Mouse (Mus musculus) spleen, adult 2 months (tissue): ENCODE data around the gene Iqcb1. TPM values are rescaled to one million over a fixed set of nuclear protein-coding genes. Genes with fewer than 3 reads are reported as not detected.
A peak's percentile ranks its signal among the peaks of the same experiment; 100 is the strongest.

Experiments
- DNase-seq, 2 experiments: peaks; one replicate each; pipeline versions ENCODE4 v3.0.0 to v3.0.0-alpha.2; 2012 to 2021; ENCODE audit warnings: low spot score in 2 of 2, low read depth in 1 of 2
- H3K27ac ChIP-seq: fragments of 200-500 bp; 2 replicates; pipeline ENCODE4 v1.5.1; 2012; ENCODE audit warnings: low read length, inconsistent platforms; ENCODE audit not compliant: insufficient read depth
- H3K27me3 ChIP-seq: fragments of 200-500 bp; 2 replicates; pipeline ENCODE4 v1.6.1; 2012; ENCODE audit warnings: mild to moderate bottlenecking, moderate library complexity, low read length, inconsistent platforms; ENCODE audit not compliant: control insufficient read depth, insufficient read depth
- H3K36me3 ChIP-seq: fragments of 200-500 bp; 2 replicates; pipeline ENCODE4 v1.6.1; 2012; ENCODE audit warnings: mild to moderate bottlenecking, low read length, inconsistent platforms; ENCODE audit not compliant: control insufficient read depth, insufficient read depth
- H3K4me1 ChIP-seq: fragments of 200-500 bp; 2 replicates; pipeline ENCODE4 v1.6.1; 2011; ENCODE audit warnings: inconsistent platforms; ENCODE audit not compliant: control insufficient read depth, insufficient read depth, insufficient read length
- H3K4me3 ChIP-seq: fragments of 200-500 bp; 2 replicates; pipeline ENCODE4 v1.5.1; 2011; ENCODE audit warnings: mild to moderate bottlenecking, inconsistent platforms; ENCODE audit not compliant: insufficient read depth, insufficient read length; ENCODE audit errors: extremely low read depth
- CTCF ChIP-seq: fragments of 200-500 bp; IDR thresholded peaks from 2 replicates; pipeline ENCODE4 v1.5.1; 2011; ENCODE audit warnings: mild to moderate bottlenecking, inconsistent platforms; ENCODE audit not compliant: insufficient read depth, insufficient read length, insufficient replicate concordance; ENCODE audit errors: extremely low read depth
- POLR2A ChIP-seq: fragments of 200-500 bp; IDR thresholded peaks from 2 replicates; pipeline ENCODE4 v1.6.1; 2011; ENCODE audit warnings: low read depth, low read length, inconsistent platforms
- WGBS: fragments of 180-500 bp; shearing (Covaris S2); methylation state at CpG from one replicate; pipeline ENCODE4 v1.1.7; 2018; 5-methylcytosine and 5-hydroxymethylcytosine counted together
- polyA plus RNA-seq: library from polyadenylated mRNA; depleted of rRNA; stranded (reverse); fragments of >200 nt; gene quantifications from 2 replicates; pipeline ENCODE4 v1.2.3, GENCODE M21; 2012

The Iqcb1 gene
- polyA plus RNA-seq, 1 experiment, result 1.1 TPM

- Histone ChIP-seq H3K27me3 (no peaks in the 10 kb centered on the region), H3K36me3 (peaks cover 34% of the 10 kb centered on the region), H3K4me1 (no peaks in the 10 kb centered on the region), H3K4me3 (no peak overlapping the region), H3K27ac (no peak overlapping the region)
- 79% methylated on average over 3 of the region's 3 CpGs for WGBS
- TF ChIP-seq CTCF, result no peak
- no peak for TF ChIP-seq POLR2A
- DNase-seq, result no peak
Measured at GRCm38 (mm10) chr16:36890559-36890958, 62.4 kb downstream of the Iqcb1 start.

GRCm38 (mm10) chr16:36891415-36891814 is 63.2 kb downstream of the Iqcb1 start:
- no peak for DNase-seq
- TF ChIP-seq CTCF (no peak), POLR2A (no peak)
- Histone ChIP-seq H3K27ac (no peak overlapping the region), H3K4me3 (no peak overlapping the region), H3K4me1 (no peaks in the 10 kb centered on the region), H3K27me3 (no peaks in the 10 kb centered on the region), H3K36me3 (peaks cover 30% of the 10 kb centered on the region)
- WGBS, result 84% methylated on average over 4 of the region's 4 CpGs

GRCm38 (mm10) chr16:36893317-36893716 is 65.1 kb downstream of the Iqcb1 start:
- H3K36me3 ChIP-seq, result peaks cover 29% of the 10 kb centered on the region
- WGBS, result 95% methylated on average over 10 of the region's 10 CpGs
- no peaks in the 10 kb centered on the region for H3K4me1 ChIP-seq
- no peak overlapping the region for H3K4me3 ChIP-seq
- no peak for DNase-seq
- H3K27ac ChIP-seq, result no peak overlapping the region
- TF ChIP-seq CTCF, result no peak
- no peak for TF ChIP-seq POLR2A
- H3K27me3 ChIP-seq, result no peaks in the 10 kb centered on the region

- TF ChIP-seq POLR2A, result no peak
- TF ChIP-seq CTCF, result no peak
- Histone ChIP-seq H3K4me3 (no peak overlapping the region), H3K4me1 (no peaks in the 10 kb centered on the region), H3K27ac (no peak overlapping the region), H3K27me3 (no peaks in the 10 kb centered on the region), H3K36me3 (peaks cover 28% of the 10 kb centered on the region)
- WGBS, result 87% methylated on average over 6 of the region's 6 CpGs
- no peak for DNase-seq
Measured at GRCm38 (mm10) chr16:36896712-36897111, 68.5 kb downstream of the Iqcb1 start.

- no peak for TF ChIP-seq POLR2A
- TF ChIP-seq CTCF, result no peak
- Histone ChIP-seq H3K27ac (no peak overlapping the region), H3K36me3 (peaks cover 26% of the 10 kb centered on the region), H3K27me3 (no peaks in the 10 kb centered on the region), H3K4me1 (no peaks in the 10 kb centered on the region), H3K4me3 (no peak overlapping the region)
- DNase-seq, result no peak
- WGBS, result 92% methylated on average over 5 of the region's 5 CpGs
Measured at GRCm38 (mm10) chr16:36903156-36903555, 75.0 kb downstream of the Iqcb1 start.

- peak in 1 of 2 experiments; percentile 23 for DNase-seq
- TF ChIP-seq POLR2A (no peak), CTCF (no peak)
- Histone ChIP-seq H3K4me3 (no peak overlapping the region), H3K36me3 (peaks cover 18% of the 10 kb centered on the region), H3K27ac (0 out of 2 replicates have a peak overlapping the region, but pooled peaks have one; percentile 16), H3K4me1 (no peaks in the 10 kb centered on the region; the same call in 1 of the 2 replicates), H3K27me3 (no peaks in the 10 kb centered on the region)
- WGBS, result 56% methylated on average over 10 of the region's 10 CpGs
Measured at GRCm38 (mm10) chr16:36911909-36912308, 83.7 kb downstream of the Iqcb1 start.

- no peaks in the 10 kb centered on the region for H3K27me3 ChIP-seq
- no peak for TF ChIP-seq POLR2A
- TF ChIP-seq CTCF, result no peak
- peaks cover 18% of the 10 kb centered on the region for H3K36me3 ChIP-seq
- WGBS, result 87% methylated on average over 13 of the region's 13 CpGs
- no peaks in the 10 kb centered on the region; the same call in 1 of the 2 replicates for H3K4me1 ChIP-seq
- 0 out of 2 replicates have a peak overlapping the region, but pooled peaks have one; percentile 16 for H3K27ac ChIP-seq
- no peak for DNase-seq
- H3K4me3 ChIP-seq, result no peak overlapping the region
Measured at GRCm38 (mm10) chr16:36912311-36912710, 84.1 kb downstream of the Iqcb1 start.
